Mouse (Mus musculus) G1E (cell line): ENCODE measurements around the gene Tgfbr3.

ENCODE experiments used
- CTCF ChIP-seq: IDR thresholded peaks from 2 replicates; pipeline ENCODE4 v1.5.1; 2012; ENCODE audit warnings: low read depth, low read length, inconsistent platforms, mixed read lengths
- GATA2 ChIP-seq: IDR thresholded peaks from 2 replicates; pipeline ENCODE4 v1.6.1; 2012; ENCODE audit warnings: low read depth, low read length, inconsistent platforms, borderline replicate concordance

GRCm38 (mm10) chr5:107101684-107102083 lies 187.7 kb downstream of the Tgfbr3 start:
- TF ChIP-seq CTCF (no peak), GATA2 (no peak)
